Mouse (Mus musculus): Measurements from ENCODE around the gene Ceacam3. TPM values are rescaled to one million over a fixed set of nuclear protein-coding genes. Genes with fewer than 3 reads are reported as not detected.
"Not testable (repeated sequence)": the region's sequence is repeated elsewhere in the genome, so short reads cannot be mapped to it uniquely, and the experiment has no call there.

Gene Ceacam3
- not detected in 2 replicates for total RNA-seq (2012; rRNA removed)

DNA sequence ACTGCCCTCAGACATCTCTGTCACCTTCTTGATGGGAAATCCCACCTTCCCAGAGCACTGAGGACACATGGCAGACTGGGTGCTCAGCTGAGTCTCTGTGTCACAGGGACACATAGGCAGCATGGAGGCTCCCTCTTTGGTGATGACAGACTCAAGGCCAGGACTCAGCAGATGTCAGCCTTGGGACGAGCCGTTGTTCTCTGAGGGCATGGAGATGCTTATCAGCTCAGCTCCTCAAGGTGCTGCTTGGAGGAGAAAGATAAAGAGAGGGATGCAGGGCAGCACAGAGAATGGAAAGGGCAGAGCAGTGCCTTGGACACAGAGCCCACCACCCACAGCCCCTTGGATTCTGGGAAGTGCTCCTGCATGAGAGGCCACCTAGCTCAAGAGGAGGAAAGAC lies at the start of gene Ceacam3:
Ceacam3 (plus strand) TSS at position 352 of the 400 bp plus-strand sequence.
- in situ Hi-C loops (cut with MboI; ENCODE audit: low sequenced_read_pairs in 2 of 2, unreplicated experiment in 2 of 2), result loop anchor here in 1 of 2 experiments (10.0 kb wide), 1 partner anchor 55 kb away; the partner anchor contains the start of gene Psg29

DNA sequence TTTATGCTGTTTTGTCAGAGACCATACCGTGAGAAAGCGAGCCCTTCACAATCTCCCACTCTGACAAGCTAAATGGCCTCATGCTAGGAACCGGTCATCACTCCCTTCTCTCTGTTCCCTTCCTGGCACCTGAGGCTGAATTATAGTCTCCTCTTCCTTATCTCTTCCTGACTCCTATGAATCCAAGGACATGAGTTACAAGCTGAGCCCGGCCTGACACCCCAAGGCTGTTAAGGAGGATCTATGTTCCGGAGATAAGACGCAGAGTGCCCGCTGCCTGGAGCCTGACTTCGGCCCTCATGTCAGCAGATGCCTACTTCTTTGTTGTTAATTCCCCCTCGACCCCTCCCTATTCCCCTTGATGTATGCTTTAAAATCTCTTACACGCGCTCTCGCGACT lies 48.5 kb upstream of the Ceacam3 start:
- not testable (repeated sequence) for DNase-seq (ENCODE audit: low read depth, low spot score)

More for the DNA sequence above, at the start of gene Ceacam3:
- TF ChIP-seq ZNF384 (IDR thresholded peaks at IDR 0.05; ENCODE audit: low read depth, low read length), result no peak
- DNase-seq (ENCODE audit: low read depth, low spot score), result no peak
- no peak within 1 kb of the TSS for H3K4me3 ChIP-seq (ENCODE audit: insufficient read depth in 1 of 2, low read depth in 1 of 2, low read length in 2 of 2, poor library complexity in 1 of 2, severe bottlenecking in 1 of 2)
- no peak within 1 kb of the TSS for H3K9ac ChIP-seq (ENCODE audit: insufficient read depth, low read depth, low read length, poor library complexity, severe bottlenecking)
- no peaks in the 10 kb centered on the region for H3K36me3 ChIP-seq (ENCODE audit: control insufficient read depth, insufficient read depth, low read length, poor library complexity, severe bottlenecking)
- no peak within 1 kb of the TSS for H3K27ac ChIP-seq (ENCODE audit: insufficient read depth, low read depth, low read length, poor library complexity, severe bottlenecking)
- no peaks in the 10 kb centered on the region for H3K4me1 ChIP-seq (ENCODE audit: control insufficient read depth in 2 of 2, insufficient read depth in 2 of 2, low read length in 2 of 2, poor library complexity in 1 of 2)
- no peaks in the 10 kb centered on the region for H3K9me3 ChIP-seq (ENCODE audit: control insufficient read depth, insufficient read depth, low read depth, low read length)

DNA sequence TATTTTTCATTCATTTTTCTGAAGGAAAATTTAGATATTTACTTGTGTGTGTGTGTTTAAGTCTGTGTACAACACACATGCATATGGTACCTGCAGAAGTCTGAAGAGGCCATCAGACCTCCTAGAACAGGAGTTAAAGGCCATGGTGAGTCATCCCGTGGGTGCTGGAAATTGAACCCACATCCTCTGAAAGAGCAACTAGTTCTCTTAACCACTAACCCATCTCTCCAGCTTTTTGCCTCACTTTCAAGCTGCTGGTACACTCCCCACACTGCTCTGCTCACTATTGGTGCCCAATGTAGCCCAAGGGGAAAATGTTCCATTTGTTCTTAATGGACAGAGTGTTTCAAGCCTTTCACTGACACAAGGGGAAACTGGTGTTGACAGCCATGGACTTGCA lies 14.8 kb upstream of the Ceacam3 start:
- no peaks in the 10 kb centered on the region for H3K9me3 ChIP-seq (ENCODE audit: control insufficient read depth, insufficient read depth, low read depth, low read length)
- no peak for TF ChIP-seq ZNF384 (IDR thresholded peaks at IDR 0.05; ENCODE audit: low read depth, low read length)
- no peak for TF ChIP-seq MAFK (IDR thresholded peaks at IDR 0.05; ENCODE audit: insufficient read depth, low read depth, low read length)
- TF ChIP-seq ZC3H11A (IDR thresholded peaks at IDR 0.05; ENCODE audit: borderline replicate concordance, low read depth, low read length), result no peak
- no peak for TF ChIP-seq CHD2 (IDR thresholded peaks at IDR 0.05; ENCODE audit: low read depth, low read length)
- no peak for TF ChIP-seq HCFC1 (IDR thresholded peaks at IDR 0.05; ENCODE audit: borderline replicate concordance, insufficient read depth, low read length)
- no peak overlapping the region for H3K27ac ChIP-seq (ENCODE audit: insufficient read depth, low read depth, low read length, poor library complexity, severe bottlenecking)
- H3K4me3 ChIP-seq (ENCODE audit: insufficient read depth in 1 of 2, low read depth in 1 of 2, low read length in 2 of 2, poor library complexity in 1 of 2, severe bottlenecking in 1 of 2), result no peak overlapping the region
- H3K36me3 ChIP-seq (ENCODE audit: control insufficient read depth, insufficient read depth, low read length, poor library complexity, severe bottlenecking), result no peaks in the 10 kb centered on the region
- no peaks in the 10 kb centered on the region for H3K4me1 ChIP-seq (ENCODE audit: control insufficient read depth in 2 of 2, insufficient read depth in 2 of 2, low read length in 2 of 2, poor library complexity in 1 of 2)
- DNase-seq (ENCODE audit: low read depth, low spot score), result no peak
- in situ Hi-C loops (cut with MboI; ENCODE audit: low sequenced_read_pairs in 2 of 2, unreplicated experiment in 2 of 2), result no loop called here
- H3K9ac ChIP-seq (ENCODE audit: insufficient read depth, low read depth, low read length, poor library complexity, severe bottlenecking), result no peak overlapping the region

More for the DNA sequence above, 48.5 kb upstream of the Ceacam3 start:
- H3K4me3 ChIP-seq (ENCODE audit: insufficient read depth in 1 of 2, low read depth in 1 of 2, low read length in 2 of 2, poor library complexity in 1 of 2, severe bottlenecking in 1 of 2); H3K4me1 ChIP-seq (ENCODE audit: control insufficient read depth in 2 of 2, insufficient read depth in 2 of 2, low read length in 2 of 2, poor library complexity in 1 of 2); H3K9me3 ChIP-seq (ENCODE audit: control insufficient read depth, insufficient read depth, low read depth, low read length); in situ Hi-C loops (cut with MboI; ENCODE audit: low sequenced_read_pairs in 2 of 2, unreplicated experiment in 2 of 2); H3K27ac ChIP-seq (ENCODE audit: insufficient read depth, low read depth, low read length, poor library complexity, severe bottlenecking); H3K36me3 ChIP-seq (ENCODE audit: control insufficient read depth, insufficient read depth, low read length, poor library complexity, severe bottlenecking); H3K9ac ChIP-seq (ENCODE audit: insufficient read depth, low read depth, low read length, poor library complexity, severe bottlenecking): not testable (repeated sequence)

DNA sequence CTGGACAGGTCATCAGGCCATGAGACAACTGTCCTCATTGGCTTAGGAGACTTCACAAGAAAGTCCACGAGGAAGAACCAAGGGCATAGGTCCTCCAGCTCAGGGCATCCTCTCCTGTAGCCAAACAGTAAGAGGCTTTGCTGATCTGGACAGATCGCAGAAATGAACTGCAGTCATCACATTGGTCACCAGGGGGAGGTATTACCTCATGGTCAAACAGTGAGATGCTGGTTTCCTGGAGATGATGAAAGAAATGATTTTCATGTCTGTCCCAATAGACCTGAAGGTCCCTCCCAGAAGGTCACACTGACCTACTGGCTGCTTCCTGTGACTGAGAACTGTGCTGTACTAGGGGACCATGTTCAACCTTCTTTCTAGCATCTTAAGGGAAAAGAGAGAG lies 5.6 kb downstream of the Ceacam3 start:
- in situ Hi-C loops (cut with MboI; ENCODE audit: low sequenced_read_pairs in 2 of 2, unreplicated experiment in 2 of 2), result no loop called here
- no peak overlapping the region for H3K4me3 ChIP-seq (ENCODE audit: insufficient read depth in 1 of 2, low read depth in 1 of 2, low read length in 2 of 2, poor library complexity in 1 of 2, severe bottlenecking in 1 of 2)
- no peak overlapping the region for H3K27ac ChIP-seq (ENCODE audit: insufficient read depth, low read depth, low read length, poor library complexity, severe bottlenecking)
- H3K36me3 ChIP-seq (ENCODE audit: control insufficient read depth, insufficient read depth, low read length, poor library complexity, severe bottlenecking), result no peaks in the 10 kb centered on the region
- TF ChIP-seq ZC3H11A (IDR thresholded peaks at IDR 0.05; ENCODE audit: borderline replicate concordance, low read depth, low read length), result peak; percentile 90
- no peak for TF ChIP-seq CHD2 (IDR thresholded peaks at IDR 0.05; ENCODE audit: low read depth, low read length)
- no peaks in the 10 kb centered on the region for H3K9me3 ChIP-seq (ENCODE audit: control insufficient read depth, insufficient read depth, low read depth, low read length)
- no peak overlapping the region for H3K9ac ChIP-seq (ENCODE audit: insufficient read depth, low read depth, low read length, poor library complexity, severe bottlenecking)
- H3K4me1 ChIP-seq (ENCODE audit: control insufficient read depth in 2 of 2, insufficient read depth in 2 of 2, low read length in 2 of 2, poor library complexity in 1 of 2), result no peaks in the 10 kb centered on the region
- peak; percentile 55 for DNase-seq (ENCODE audit: low read depth, low spot score)

DNA sequence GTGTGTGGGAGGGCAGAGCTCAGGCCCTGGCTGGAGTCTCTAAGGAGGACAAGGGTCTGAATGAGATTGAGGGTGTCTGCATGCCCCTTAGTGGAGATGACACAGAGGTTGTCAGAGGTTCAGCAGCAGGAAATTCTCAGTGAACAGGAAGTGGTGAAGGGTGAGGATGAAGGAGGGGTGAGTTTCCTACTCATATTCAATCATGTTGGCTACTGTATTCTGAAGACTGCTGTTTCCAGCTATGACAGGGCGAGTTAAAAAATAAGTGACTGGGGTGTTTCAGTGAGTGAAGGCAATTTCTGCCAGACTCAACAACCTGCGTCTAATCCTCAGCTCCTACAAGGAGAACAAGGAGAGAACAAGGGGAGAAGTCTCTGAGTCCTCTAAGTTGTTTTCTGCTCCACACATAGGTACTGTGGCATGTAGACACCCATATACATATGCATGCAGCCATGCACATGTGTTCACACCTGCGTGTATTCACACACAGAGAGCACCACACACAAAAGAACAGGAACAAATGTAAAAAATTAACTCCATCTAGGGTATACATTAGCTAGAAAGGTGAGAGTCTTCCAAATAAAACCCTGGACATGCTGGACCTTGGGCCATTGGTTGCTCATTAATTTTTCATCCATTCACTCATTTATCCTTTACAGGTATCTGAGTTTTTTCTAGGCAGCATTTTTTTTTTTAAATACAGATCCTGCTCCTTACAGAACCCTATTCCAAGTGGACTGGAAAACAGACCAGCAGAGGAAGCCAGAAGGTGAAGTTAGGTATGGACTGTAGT lies 7.0 kb downstream of the Ceacam3 start:
- no peak for DNase-seq (ENCODE audit: low read depth, low spot score)
- Histone ChIP-seq H3K9me3 (ENCODE audit: control insufficient read depth, insufficient read depth, low read depth, low read length) (no peaks in the 10 kb centered on the region), H3K4me1 (ENCODE audit: control insufficient read depth in 2 of 2, insufficient read depth in 2 of 2, low read length in 2 of 2, poor library complexity in 1 of 2) (no peaks in the 10 kb centered on the region), H3K9ac (ENCODE audit: insufficient read depth, low read depth, low read length, poor library complexity, severe bottlenecking) (no peak overlapping the region), H3K27ac (ENCODE audit: insufficient read depth, low read depth, low read length, poor library complexity, severe bottlenecking) (no peak overlapping the region), H3K4me3 (ENCODE audit: insufficient read depth in 1 of 2, low read depth in 1 of 2, low read length in 2 of 2, poor library complexity in 1 of 2, severe bottlenecking in 1 of 2) (no peak overlapping the region), H3K36me3 (ENCODE audit: control insufficient read depth, insufficient read depth, low read length, poor library complexity, severe bottlenecking) (no peaks in the 10 kb centered on the region)
- in situ Hi-C loops (cut with MboI; ENCODE audit: low sequenced_read_pairs in 2 of 2, unreplicated experiment in 2 of 2), result no loop called here
- no peak for TF ChIP-seq ZNF384 (IDR thresholded peaks at IDR 0.05; ENCODE audit: low read depth, low read length)
- no peak for TF ChIP-seq HCFC1 (IDR thresholded peaks at IDR 0.05; ENCODE audit: borderline replicate concordance, insufficient read depth, low read length)
- TF ChIP-seq CHD2 (IDR thresholded peaks at IDR 0.05; ENCODE audit: low read depth, low read length), result no peak
- no peak for TF ChIP-seq MAFK (IDR thresholded peaks at IDR 0.05; ENCODE audit: insufficient read depth, low read depth, low read length)
- TF ChIP-seq ZC3H11A (IDR thresholded peaks at IDR 0.05; ENCODE audit: borderline replicate concordance, low read depth, low read length), result no peak
